Mouse (Mus musculus): ENCODE measurements around the gene Vti1a. TPM values are rescaled to one million over a fixed set of nuclear protein-coding genes. Genes with fewer than 3 reads are reported as not detected.

Gene Vti1a
- polyA plus RNA-seq, 1 experiment from 2014 or later = 24.2 TPM

DNA sequence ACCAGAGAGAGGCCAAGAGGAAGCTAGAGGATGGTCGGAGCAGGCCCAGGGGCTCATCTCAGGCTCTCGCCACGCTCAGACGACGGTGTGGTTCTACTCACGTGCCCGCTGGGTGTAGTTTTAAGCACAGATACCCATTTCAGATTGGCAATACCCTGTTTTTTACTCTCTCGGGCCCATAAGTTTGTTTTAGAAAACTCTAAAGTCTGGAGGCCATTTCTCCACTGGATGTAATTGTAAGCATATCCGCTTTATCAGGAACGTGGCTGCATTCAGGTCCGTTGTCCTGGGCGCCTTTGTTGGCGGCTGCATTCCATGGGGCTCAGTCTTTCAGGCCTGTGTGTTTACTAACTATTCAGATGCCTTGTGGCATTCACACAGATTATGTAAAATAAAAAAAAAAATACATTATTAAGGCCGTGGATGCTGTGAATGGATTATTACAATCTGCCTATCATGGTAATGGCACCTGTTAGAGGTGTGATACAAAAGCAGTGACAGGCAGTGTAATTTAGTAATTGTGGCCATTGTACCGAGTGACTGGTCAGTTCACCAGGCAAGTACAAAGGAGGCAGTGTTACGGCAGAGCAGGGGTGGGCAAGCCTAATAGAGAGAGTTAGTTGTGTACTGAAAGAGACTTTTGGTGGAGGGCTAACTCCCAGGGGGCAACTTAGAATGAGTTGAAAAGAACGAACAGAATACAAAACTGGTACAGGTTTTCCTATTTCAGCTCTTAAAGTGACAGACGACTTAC is 106.4 kb downstream of the Vti1a start:
- ATAC-seq (ENCODE audit: insufficient number of reproducible peaks, low FRiP score, low TSS enrichment, low read depth) = no peak
- no peak overlapping the region for H3K27ac ChIP-seq (replicated peaks; ENCODE audit: low read depth, low read length)
- H3K4me2 ChIP-seq (ENCODE audit: low read depth, severe bottlenecking) = no peak overlapping the region
- H3K4me1 ChIP-seq (ENCODE audit: control insufficient read depth, insufficient read depth, low read length) = 0 out of 2 replicates have a peak, but pooled peaks cover 7% of the 10 kb centered on the region
- no peaks in the 10 kb centered on the region for H3K27me3 ChIP-seq (ENCODE audit: control insufficient read depth, insufficient read depth, low read length)
- DNase-seq (ENCODE audit: low spot score) = no peak
- no peak overlapping the region for H3K4me3 ChIP-seq (ENCODE audit: low read depth, low read length)
- H3K9me3 ChIP-seq (ENCODE audit: control insufficient read depth, low read length) = 0 out of 2 replicates have a peak, but pooled peaks cover under 1% of the 10 kb centered on the region
- 80% methylated on average over 18 of the region's 18 CpGs for WGBS
- H3K36me3 ChIP-seq (ENCODE audit: control insufficient read depth, insufficient read depth, low read length) = no peaks in the 10 kb centered on the region
- H3K9ac ChIP-seq (ENCODE audit: low read length) = no peak overlapping the region

DNA sequence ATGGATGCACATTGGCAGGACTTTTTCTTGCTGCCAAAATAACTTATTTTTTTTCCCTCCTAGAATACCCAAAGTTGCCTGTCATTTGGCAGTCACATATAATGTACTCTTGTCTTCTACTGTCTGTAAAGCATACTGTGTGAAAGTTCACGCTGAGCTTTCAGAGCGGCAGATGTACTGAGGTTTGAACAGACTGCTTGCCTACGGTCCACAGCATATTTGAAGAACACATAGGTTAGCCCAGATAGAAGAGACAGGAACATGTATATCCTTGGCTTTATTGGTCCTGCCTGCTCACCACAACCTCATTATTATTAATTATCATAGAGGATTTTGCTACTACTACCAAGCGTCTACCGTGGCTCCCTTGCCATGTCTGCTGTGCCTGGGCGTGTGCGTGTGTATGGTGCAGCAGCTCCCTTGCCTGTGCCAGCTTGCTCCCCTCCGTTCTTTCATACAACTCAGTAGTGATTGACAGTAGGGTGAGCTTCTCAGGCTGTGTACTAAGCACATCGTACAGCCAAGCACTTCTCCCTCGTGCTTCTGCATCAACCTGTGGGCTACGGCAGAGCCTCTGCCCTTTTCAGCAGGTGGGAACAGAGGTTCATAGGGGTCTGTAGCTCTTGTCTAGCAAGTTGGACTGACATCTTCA is 107.1 kb downstream of the Vti1a start:
- Histone ChIP-seq H3K36me3 (ENCODE audit: control insufficient read depth, insufficient read depth, low read length) (no peaks in the 10 kb centered on the region), H3K27me3 (ENCODE audit: control insufficient read depth, insufficient read depth, low read length) (no peaks in the 10 kb centered on the region), H3K4me3 (ENCODE audit: low read depth, low read length) (no peak overlapping the region), H3K4me2 (ENCODE audit: low read depth, severe bottlenecking) (no peak overlapping the region), H3K27ac (replicated peaks; ENCODE audit: low read depth, low read length) (no peak overlapping the region), H3K4me1 (ENCODE audit: control insufficient read depth, insufficient read depth, low read length) (0 out of 2 replicates have a peak, but pooled peaks cover 7% of the 10 kb centered on the region), H3K9ac (ENCODE audit: low read length) (no peak overlapping the region), H3K9me3 (ENCODE audit: control insufficient read depth, low read length) (no peaks in the 10 kb centered on the region)
- WGBS = 95% methylated on average over 11 of the region's 11 CpGs
- DNase-seq (ENCODE audit: low spot score) = no peak
- no peak for ATAC-seq (ENCODE audit: insufficient number of reproducible peaks, low FRiP score, low TSS enrichment, low read depth)

DNA sequence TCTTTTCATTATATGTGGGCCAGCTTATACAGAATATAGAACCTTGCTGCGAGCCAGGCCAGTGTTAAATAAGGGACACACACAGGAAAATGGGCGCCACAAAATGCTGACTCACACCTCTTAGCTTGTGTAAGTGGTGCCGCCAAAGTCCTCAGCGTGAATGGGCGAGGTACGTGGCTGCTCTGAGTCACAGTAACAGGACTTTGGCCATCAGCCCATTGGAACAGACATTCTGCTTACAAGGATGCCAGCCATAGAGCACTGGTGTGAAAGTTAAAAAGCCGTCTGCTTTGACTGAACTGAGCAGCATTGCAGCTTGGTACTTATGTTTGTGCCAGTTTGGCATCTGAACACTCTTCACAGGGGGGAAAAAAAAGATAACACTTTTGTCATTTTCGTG is 107.9 kb downstream of the Vti1a start:
- Histone ChIP-seq H3K4me1 (ENCODE audit: control insufficient read depth, insufficient read depth, low read length) (0 out of 2 replicates have a peak, but pooled peaks cover 7% of the 10 kb centered on the region), H3K27me3 (ENCODE audit: control insufficient read depth, insufficient read depth, low read length) (no peaks in the 10 kb centered on the region), H3K27ac (replicated peaks; ENCODE audit: low read depth, low read length) (no peak overlapping the region), H3K9ac (ENCODE audit: low read length) (no peak overlapping the region), H3K9me3 (ENCODE audit: control insufficient read depth, low read length) (no peaks in the 10 kb centered on the region), H3K4me3 (ENCODE audit: low read depth, low read length) (no peak overlapping the region), H3K36me3 (ENCODE audit: control insufficient read depth, insufficient read depth, low read length) (no peaks in the 10 kb centered on the region), H3K4me2 (ENCODE audit: low read depth, severe bottlenecking) (no peak overlapping the region)
- DNase-seq (ENCODE audit: low spot score) (no peak), ATAC-seq (ENCODE audit: insufficient number of reproducible peaks, low FRiP score, low TSS enrichment, low read depth) (no peak)
- WGBS = 86% methylated on average over 8 of the region's 8 CpGs

DNA sequence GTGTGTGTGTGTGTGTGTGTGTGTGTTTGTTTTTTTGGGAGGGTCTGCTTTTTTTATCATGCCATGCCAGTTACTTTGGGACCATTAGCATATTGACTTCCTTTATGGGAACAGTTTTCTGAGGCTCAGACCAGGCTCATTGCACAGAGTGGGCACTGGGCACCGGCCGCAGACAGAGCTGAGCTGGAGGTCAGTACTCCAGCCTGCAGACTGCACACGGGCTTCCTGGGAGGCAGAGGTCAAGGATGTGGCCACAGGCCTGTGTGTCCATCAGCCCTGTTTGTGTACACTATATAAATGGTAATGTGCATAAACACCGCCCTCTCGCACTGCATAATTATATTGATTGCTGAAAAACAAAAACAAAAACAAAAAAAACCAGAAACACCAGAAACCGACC is 108.4 kb downstream of the Vti1a start:
- H3K4me3 ChIP-seq (ENCODE audit: low read depth, low read length) = no peak overlapping the region
- DNase-seq (ENCODE audit: low spot score) (no peak), ATAC-seq (ENCODE audit: insufficient number of reproducible peaks, low FRiP score, low TSS enrichment, low read depth) (no peak)
- no peaks in the 10 kb centered on the region for H3K27me3 ChIP-seq (ENCODE audit: control insufficient read depth, insufficient read depth, low read length)
- H3K9me3 ChIP-seq (ENCODE audit: control insufficient read depth, low read length) = no peaks in the 10 kb centered on the region
- no peak overlapping the region for H3K4me2 ChIP-seq (ENCODE audit: low read depth, severe bottlenecking)
- H3K27ac ChIP-seq (replicated peaks; ENCODE audit: low read depth, low read length) = no peak overlapping the region
- H3K36me3 ChIP-seq (ENCODE audit: control insufficient read depth, insufficient read depth, low read length) = no peaks in the 10 kb centered on the region
- peaks cover 11% of the 10 kb centered on the region for H3K4me1 ChIP-seq (ENCODE audit: control insufficient read depth, insufficient read depth, low read length)
- no peak overlapping the region for H3K9ac ChIP-seq (ENCODE audit: low read length)
- WGBS = 84% methylated on average over 6 of the region's 6 CpGs

DNA sequence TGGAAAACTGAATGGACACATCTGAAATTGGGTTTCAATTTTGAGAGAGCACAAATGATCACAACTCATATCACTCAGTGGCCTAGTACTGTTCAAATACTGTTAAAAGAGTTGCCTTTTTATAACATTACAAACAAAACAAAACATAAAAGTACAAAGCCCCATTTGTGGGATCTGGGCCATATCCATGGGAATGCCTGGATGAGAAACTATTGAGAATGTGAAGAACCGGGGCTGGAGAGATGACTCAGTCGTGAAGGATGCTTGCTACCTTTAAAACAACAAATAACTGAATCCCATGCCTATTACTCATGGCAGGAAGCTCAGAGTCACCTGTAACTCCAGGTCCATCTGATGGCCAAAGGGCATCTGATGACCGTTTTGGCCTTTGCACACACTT is 124.2 kb downstream of the Vti1a start:
- H3K9ac ChIP-seq (ENCODE audit: low read length) = no peak overlapping the region
- no peaks in the 10 kb centered on the region for H3K4me1 ChIP-seq (ENCODE audit: control insufficient read depth, insufficient read depth, low read length)
- H3K4me2 ChIP-seq (ENCODE audit: low read depth, severe bottlenecking) = no peak overlapping the region
- ATAC-seq (ENCODE audit: insufficient number of reproducible peaks, low FRiP score, low TSS enrichment, low read depth) (no peak), DNase-seq (ENCODE audit: low spot score) (no peak)
- no peaks in the 10 kb centered on the region for H3K36me3 ChIP-seq (ENCODE audit: control insufficient read depth, insufficient read depth, low read length)
- 90% methylated on average over 3 of the region's 3 CpGs for WGBS
- no peaks in the 10 kb centered on the region for H3K27me3 ChIP-seq (ENCODE audit: control insufficient read depth, insufficient read depth, low read length)
- H3K4me3 ChIP-seq (ENCODE audit: low read depth, low read length) = no peak overlapping the region
- no peak overlapping the region for H3K27ac ChIP-seq (replicated peaks; ENCODE audit: low read depth, low read length)
- H3K9me3 ChIP-seq (ENCODE audit: control insufficient read depth, low read length) = no peaks in the 10 kb centered on the region

DNA sequence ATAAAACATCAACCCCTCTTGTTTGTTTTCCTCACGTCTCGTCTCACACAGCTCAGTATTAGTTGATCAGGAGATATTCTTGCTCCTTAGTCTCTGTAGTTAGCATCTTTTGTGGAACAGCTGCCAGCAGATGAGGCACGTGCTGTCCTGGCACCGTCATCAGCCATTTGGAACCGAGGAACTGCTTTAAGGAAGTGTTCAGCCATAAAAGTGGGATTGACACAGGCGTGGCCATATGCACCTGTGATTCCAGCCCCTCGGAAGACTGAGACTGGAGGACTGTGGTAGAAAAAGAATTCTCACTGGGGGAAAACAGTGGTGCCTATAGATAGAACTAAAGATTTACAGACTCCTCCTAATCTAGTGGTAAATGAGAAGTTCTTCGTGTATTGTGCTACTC is 127.5 kb downstream of the Vti1a start:
- Histone ChIP-seq H3K4me3 (ENCODE audit: low read depth, low read length) (no peak overlapping the region), H3K27me3 (ENCODE audit: control insufficient read depth, insufficient read depth, low read length) (no peaks in the 10 kb centered on the region), H3K27ac (replicated peaks; ENCODE audit: low read depth, low read length) (no peak overlapping the region), H3K4me1 (ENCODE audit: control insufficient read depth, insufficient read depth, low read length) (no peaks in the 10 kb centered on the region), H3K9me3 (ENCODE audit: control insufficient read depth, low read length) (no peaks in the 10 kb centered on the region), H3K9ac (ENCODE audit: low read length) (no peak overlapping the region), H3K36me3 (ENCODE audit: control insufficient read depth, insufficient read depth, low read length) (no peaks in the 10 kb centered on the region), H3K4me2 (ENCODE audit: low read depth, severe bottlenecking) (no peak overlapping the region)
- 86% methylated on average over 8 of the region's 8 CpGs for WGBS
- no peak for DNase-seq (ENCODE audit: low spot score)
- ATAC-seq (ENCODE audit: insufficient number of reproducible peaks, low FRiP score, low TSS enrichment, low read depth) = no peak

DNA sequence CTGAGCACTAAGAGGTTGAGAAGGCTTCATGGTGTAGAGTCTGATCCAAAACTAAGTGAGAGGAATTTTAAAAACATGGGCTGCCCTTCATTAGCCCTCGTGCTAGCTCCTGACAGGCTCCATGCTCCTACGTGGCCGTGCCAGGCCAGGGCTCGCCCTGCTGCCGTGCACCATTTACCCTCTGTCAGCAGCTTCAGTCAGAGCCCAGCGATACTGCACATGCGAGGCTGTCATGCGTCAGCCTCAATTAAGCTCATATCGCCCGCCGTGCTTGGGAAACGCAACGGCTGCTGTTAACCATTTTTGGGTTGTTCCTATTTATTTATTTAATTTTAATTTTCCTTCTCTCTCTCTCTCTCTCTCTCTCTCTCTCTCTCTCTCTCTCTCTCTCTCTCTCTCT is 133.0 kb downstream of the Vti1a start:
- ATAC-seq (ENCODE audit: insufficient number of reproducible peaks, low FRiP score, low TSS enrichment, low read depth) (no peak), DNase-seq (ENCODE audit: low spot score) (peak; percentile 41)
- no peak overlapping the region for H3K9ac ChIP-seq (ENCODE audit: low read length)
- H3K4me3 ChIP-seq (ENCODE audit: low read depth, low read length) = no peak overlapping the region
- no peak overlapping the region for H3K27ac ChIP-seq (replicated peaks; ENCODE audit: low read depth, low read length)
- peaks cover 12% of the 10 kb centered on the region for H3K4me1 ChIP-seq (ENCODE audit: control insufficient read depth, insufficient read depth, low read length)
- WGBS = 60% methylated on average over 13 of the region's 13 CpGs
- no peak overlapping the region for H3K4me2 ChIP-seq (ENCODE audit: low read depth, severe bottlenecking)
- no peaks in the 10 kb centered on the region for H3K27me3 ChIP-seq (ENCODE audit: control insufficient read depth, insufficient read depth, low read length)
- no peaks in the 10 kb centered on the region for H3K9me3 ChIP-seq (ENCODE audit: control insufficient read depth, low read length)
- H3K36me3 ChIP-seq (ENCODE audit: control insufficient read depth, insufficient read depth, low read length) = no peaks in the 10 kb centered on the region

DNA sequence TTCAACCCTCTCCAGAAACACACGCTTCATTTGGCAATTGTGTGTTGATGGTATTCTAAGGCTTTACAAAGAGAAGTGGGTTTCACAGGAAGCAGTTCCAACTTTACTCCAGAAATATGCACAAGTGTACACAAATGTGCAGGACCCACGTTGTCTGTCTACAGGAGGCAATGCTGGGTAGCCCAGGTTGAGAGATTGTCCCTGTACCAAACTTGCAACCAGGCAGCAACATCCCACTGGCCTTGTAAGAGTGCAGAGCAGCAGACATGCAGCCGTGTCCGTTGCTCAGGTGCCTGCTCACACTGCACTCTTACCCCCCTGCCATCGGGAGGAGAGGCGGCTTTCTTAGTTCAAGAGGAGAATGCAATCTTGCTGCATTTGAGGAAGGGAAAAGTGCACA is 133.4 kb downstream of the Vti1a start:
- Histone ChIP-seq H3K4me3 (ENCODE audit: low read depth, low read length) (no peak overlapping the region), H3K36me3 (ENCODE audit: control insufficient read depth, insufficient read depth, low read length) (no peaks in the 10 kb centered on the region), H3K27ac (replicated peaks; ENCODE audit: low read depth, low read length) (no peak overlapping the region), H3K9me3 (ENCODE audit: control insufficient read depth, low read length) (no peaks in the 10 kb centered on the region), H3K27me3 (ENCODE audit: control insufficient read depth, insufficient read depth, low read length) (no peaks in the 10 kb centered on the region), H3K9ac (ENCODE audit: low read length) (no peak overlapping the region), H3K4me1 (ENCODE audit: control insufficient read depth, insufficient read depth, low read length) (peaks cover 15% of the 10 kb centered on the region), H3K4me2 (ENCODE audit: low read depth, severe bottlenecking) (no peak overlapping the region)
- 75% methylated on average over 6 of the region's 6 CpGs for WGBS
- ATAC-seq (ENCODE audit: insufficient number of reproducible peaks, low FRiP score, low TSS enrichment, low read depth) = no peak
- DNase-seq (ENCODE audit: low spot score) = no peak
